Mouse (Mus musculus): ENCODE results near the gene Susd1. TPM values are rescaled to one million over a fixed set of nuclear protein-coding genes. Genes with fewer than 3 reads are reported as not detected.

Gene Susd1
- polyA plus RNA-seq, 1 experiment from 2014 or later, result 3.7 TPM

- H3K4me1 ChIP-seq (replicated peaks), result peaks cover 11% of the 10 kb centered on the region
- H3K9me3 ChIP-seq (replicated peaks), result no peaks in the 10 kb centered on the region
- ATAC-seq (replicated peaks; ENCODE audit: insufficient number of reproducible peaks, insufficient read depth, low FRiP score, low read depth), result no peak
- no peak overlapping the region for H3K4me2 ChIP-seq
- H3K36me3 ChIP-seq, result no peaks in the 10 kb centered on the region
- no peak overlapping the region for H3K9ac ChIP-seq
- H3K27me3 ChIP-seq, result no peaks in the 10 kb centered on the region
- H3K4me3 ChIP-seq, result no peak overlapping the region
- WGBS, result 90% methylated on average over 10 of the region's 10 CpGs
- no peak overlapping the region for H3K27ac ChIP-seq
Observed at GRCm38 (mm10) chr4:59400931-59401330, 37.5 kb downstream of the Susd1 start.

GRCm38 (mm10) chr4:59399343-59399742 is 39.1 kb downstream of the Susd1 start:
- Histone ChIP-seq H3K4me2 (no peak overlapping the region), H3K27me3 (no peaks in the 10 kb centered on the region), H3K9ac (no peak overlapping the region), H3K4me3 (no peak overlapping the region), H3K36me3 (no peaks in the 10 kb centered on the region), H3K4me1 (replicated peaks) (peaks cover 6% of the 10 kb centered on the region), H3K27ac (no peak overlapping the region), H3K9me3 (replicated peaks) (no peaks in the 10 kb centered on the region)
- WGBS, result 69% methylated on average over 4 of the region's 4 CpGs
- ATAC-seq (replicated peaks; ENCODE audit: insufficient number of reproducible peaks, insufficient read depth, low FRiP score, low read depth), result no peak

GRCm38 (mm10) chr4:59395528-59395927 is 42.9 kb downstream of the Susd1 start:
- Histone ChIP-seq H3K4me3 (no peak overlapping the region), H3K9me3 (replicated peaks) (no peaks in the 10 kb centered on the region), H3K27ac (no peak overlapping the region), H3K27me3 (no peaks in the 10 kb centered on the region), H3K4me2 (no peak overlapping the region), H3K4me1 (replicated peaks) (no peaks in the 10 kb centered on the region), H3K9ac (no peak overlapping the region), H3K36me3 (no peaks in the 10 kb centered on the region)
- 91% methylated on average over 2 of the region's 2 CpGs for WGBS
- no peak for ATAC-seq (replicated peaks; ENCODE audit: insufficient number of reproducible peaks, insufficient read depth, low FRiP score, low read depth)

DNA sequence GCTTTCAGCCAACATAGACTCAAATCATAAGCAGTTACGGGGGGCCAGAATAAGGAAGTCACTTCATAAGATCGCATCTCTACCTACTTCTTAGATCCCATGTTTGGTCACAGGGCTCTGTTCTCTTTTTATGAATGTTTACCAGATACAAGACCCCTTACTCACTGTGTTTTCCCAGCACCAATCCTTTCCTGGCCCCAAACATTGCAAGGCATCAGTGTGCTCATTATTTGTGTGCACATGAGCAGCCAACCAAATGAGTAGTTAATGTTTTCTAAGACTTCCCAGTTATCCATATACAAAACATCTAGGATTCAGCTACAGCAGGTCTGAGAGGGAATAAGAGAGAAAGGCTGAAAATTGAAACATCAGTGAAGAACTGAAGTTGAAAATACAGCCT is 44.3 kb downstream of the Susd1 start:
- H3K27ac ChIP-seq, result no peak overlapping the region
- 88% methylated on average over 2 of the region's 2 CpGs for WGBS
- H3K9ac ChIP-seq, result no peak overlapping the region
- no peaks in the 10 kb centered on the region for H3K36me3 ChIP-seq
- H3K4me3 ChIP-seq, result no peak overlapping the region
- no peak for ATAC-seq (replicated peaks; ENCODE audit: insufficient number of reproducible peaks, insufficient read depth, low FRiP score, low read depth)
- no peaks in the 10 kb centered on the region for H3K9me3 ChIP-seq (replicated peaks)
- H3K27me3 ChIP-seq, result no peaks in the 10 kb centered on the region
- no peaks in the 10 kb centered on the region for H3K4me1 ChIP-seq (replicated peaks)
- H3K4me2 ChIP-seq, result no peak overlapping the region

- Histone ChIP-seq H3K4me2 (no peak overlapping the region), H3K27ac (no peak overlapping the region), H3K4me3 (no peak overlapping the region), H3K4me1 (replicated peaks) (peaks cover 4% of the 10 kb centered on the region), H3K27me3 (no peaks in the 10 kb centered on the region), H3K9me3 (replicated peaks) (no peaks in the 10 kb centered on the region), H3K36me3 (no peaks in the 10 kb centered on the region), H3K9ac (no peak overlapping the region)
- no peak for ATAC-seq (replicated peaks; ENCODE audit: insufficient number of reproducible peaks, insufficient read depth, low FRiP score, low read depth)
- 48% methylated on average over 13 of the region's 13 CpGs for WGBS
Observed at GRCm38 (mm10) chr4:59388447-59389030, 49.9 kb downstream of the Susd1 start.

- no peak overlapping the region for H3K27ac ChIP-seq
- ATAC-seq (replicated peaks; ENCODE audit: insufficient number of reproducible peaks, insufficient read depth, low FRiP score, low read depth), result no peak
- 70% methylated on average over 13 of the region's 13 CpGs for WGBS
Observed at GRCm38 (mm10) chr4:59387387-59388210, 50.8 kb downstream of the Susd1 start.

GRCm38 (mm10) chr4:59385254-59385895 is 53.1 kb downstream of the Susd1 start:
- no peak overlapping the region for H3K4me3 ChIP-seq
- H3K9ac ChIP-seq, result no peak overlapping the region
- H3K4me2 ChIP-seq, result no peak overlapping the region
- no peak for ATAC-seq (replicated peaks; ENCODE audit: insufficient number of reproducible peaks, insufficient read depth, low FRiP score, low read depth)
- H3K27ac ChIP-seq, result no peak overlapping the region
- H3K9me3 ChIP-seq (replicated peaks), result no peaks in the 10 kb centered on the region
- H3K36me3 ChIP-seq, result no peaks in the 10 kb centered on the region
- H3K4me1 ChIP-seq (replicated peaks), result peaks cover 9% of the 10 kb centered on the region
- no peaks in the 10 kb centered on the region for H3K27me3 ChIP-seq
- 66% methylated on average over 10 of the region's 10 CpGs for WGBS

More at GRCm38 (mm10) chr4:59387387-59388210, 50.8 kb downstream of the Susd1 start:
- no peaks in the 10 kb centered on the region for H3K9me3 ChIP-seq (replicated peaks)
- H3K4me3 ChIP-seq, result no peak overlapping the region
- H3K4me2 ChIP-seq, result no peak overlapping the region
- H3K4me1 ChIP-seq (replicated peaks), result peaks cover 4% of the 10 kb centered on the region
- H3K27me3 ChIP-seq, result no peaks in the 10 kb centered on the region
- no peak overlapping the region for H3K9ac ChIP-seq
- no peaks in the 10 kb centered on the region for H3K36me3 ChIP-seq

- 77% methylated on average over 3 of the region's 3 CpGs for WGBS
Observed at GRCm38 (mm10) chr4:59383791-59384190, 54.6 kb downstream of the Susd1 start.

GRCm38 (mm10) chr4:59382131-59382530 is 56.3 kb downstream of the Susd1 start:
- Histone ChIP-seq H3K27ac (no peak overlapping the region), H3K9ac (no peak overlapping the region), H3K36me3 (no peaks in the 10 kb centered on the region), H3K9me3 (replicated peaks) (no peaks in the 10 kb centered on the region), H3K27me3 (no peaks in the 10 kb centered on the region), H3K4me1 (replicated peaks) (peaks cover 9% of the 10 kb centered on the region), H3K4me2 (peak overlapping the region; percentile 22), H3K4me3 (no peak overlapping the region)
- 31% methylated on average over 12 of the region's 12 CpGs for WGBS
- no peak for ATAC-seq (replicated peaks; ENCODE audit: insufficient number of reproducible peaks, insufficient read depth, low FRiP score, low read depth)

More at GRCm38 (mm10) chr4:59383791-59384190, 54.6 kb downstream of the Susd1 start:
- no peak for ATAC-seq (replicated peaks; ENCODE audit: insufficient number of reproducible peaks, insufficient read depth, low FRiP score, low read depth)
- H3K9ac ChIP-seq, result no peak overlapping the region
- peaks cover 9% of the 10 kb centered on the region for H3K4me1 ChIP-seq (replicated peaks)
- no peak overlapping the region for H3K4me2 ChIP-seq
- no peaks in the 10 kb centered on the region for H3K27me3 ChIP-seq
- no peak overlapping the region for H3K4me3 ChIP-seq
- H3K9me3 ChIP-seq (replicated peaks), result no peaks in the 10 kb centered on the region
- no peaks in the 10 kb centered on the region for H3K36me3 ChIP-seq
- no peak overlapping the region for H3K27ac ChIP-seq

DNA sequence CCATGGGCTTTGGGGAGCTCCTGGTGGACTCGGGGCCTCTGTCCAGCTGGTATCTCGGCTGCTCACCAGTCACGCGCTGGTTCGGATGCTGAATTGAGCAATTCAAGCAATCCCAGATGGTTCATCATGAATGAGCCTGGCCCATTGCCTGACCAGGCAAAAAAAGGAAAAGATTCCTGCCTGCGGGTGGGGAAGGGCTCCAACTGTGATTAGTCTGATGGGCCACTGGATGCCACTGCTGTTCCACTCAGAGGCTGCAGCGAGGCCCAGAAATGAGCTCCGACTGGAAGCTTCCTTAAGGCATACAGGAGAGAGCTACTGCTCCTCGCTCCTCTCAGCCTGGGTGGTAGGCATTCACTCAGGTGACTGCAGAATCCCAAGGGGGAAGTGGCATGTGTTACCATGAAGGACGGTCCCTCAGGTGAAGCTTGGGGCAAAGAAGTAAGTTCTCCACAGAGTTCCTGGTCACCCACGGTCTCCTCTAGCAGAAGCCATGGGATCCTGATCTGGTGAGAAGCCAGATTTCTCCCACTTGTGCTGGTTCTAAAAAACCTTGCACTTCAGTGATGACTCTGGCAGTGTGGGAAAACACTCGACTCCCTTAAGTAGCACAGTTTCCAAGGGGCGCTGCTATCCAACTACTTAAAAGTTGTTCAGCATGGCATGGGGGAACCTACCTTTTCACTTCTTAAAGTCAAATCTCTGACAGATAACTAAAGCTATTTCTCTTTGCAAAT is 57.3 kb downstream of the Susd1 start:
- Histone ChIP-seq H3K9me3 (replicated peaks) (no peaks in the 10 kb centered on the region), H3K36me3 (no peaks in the 10 kb centered on the region), H3K9ac (no peak overlapping the region), H3K4me1 (replicated peaks) (peaks cover 9% of the 10 kb centered on the region), H3K27ac (no peak overlapping the region), H3K4me2 (no peak overlapping the region), H3K4me3 (no peak overlapping the region), H3K27me3 (no peaks in the 10 kb centered on the region)
- 68% methylated on average over 13 of the region's 13 CpGs for WGBS
- peak; percentile 60 for ATAC-seq (replicated peaks; ENCODE audit: insufficient number of reproducible peaks, insufficient read depth, low FRiP score, low read depth)

DNA sequence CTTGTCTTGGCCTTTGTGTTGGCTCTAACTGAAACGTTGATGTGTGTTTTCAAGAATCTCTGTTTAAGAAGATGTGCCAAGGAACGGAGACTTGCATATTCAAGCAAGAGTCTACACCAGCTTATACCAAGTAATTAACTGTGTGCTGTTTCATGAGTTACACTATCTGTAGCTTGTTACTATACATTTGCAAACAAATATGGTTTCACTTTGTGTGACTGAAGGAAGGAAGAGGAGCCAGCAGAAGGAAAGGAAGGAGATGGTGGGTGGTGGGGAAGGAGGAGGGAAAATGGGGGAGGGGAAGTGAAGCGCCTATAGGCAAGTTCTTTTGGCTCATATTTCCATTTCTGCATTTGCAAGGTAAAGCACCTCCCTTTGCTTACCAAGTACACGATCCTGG is 58.0 kb downstream of the Susd1 start:
- Histone ChIP-seq H3K9me3 (replicated peaks) (no peaks in the 10 kb centered on the region), H3K4me3 (no peak overlapping the region), H3K27ac (no peak overlapping the region), H3K4me2 (no peak overlapping the region), H3K27me3 (no peaks in the 10 kb centered on the region), H3K36me3 (no peaks in the 10 kb centered on the region), H3K9ac (no peak overlapping the region), H3K4me1 (replicated peaks) (peaks cover 5% of the 10 kb centered on the region)
- no peak for ATAC-seq (replicated peaks; ENCODE audit: insufficient number of reproducible peaks, insufficient read depth, low FRiP score, low read depth)
- 80% methylated on average over 4 of the region's 4 CpGs for WGBS

Data from heart, embryonic 15.5 days (tissue).